19 mouse cellular contexts compared by ENCODE assay signal in the genomic region with DNA sequence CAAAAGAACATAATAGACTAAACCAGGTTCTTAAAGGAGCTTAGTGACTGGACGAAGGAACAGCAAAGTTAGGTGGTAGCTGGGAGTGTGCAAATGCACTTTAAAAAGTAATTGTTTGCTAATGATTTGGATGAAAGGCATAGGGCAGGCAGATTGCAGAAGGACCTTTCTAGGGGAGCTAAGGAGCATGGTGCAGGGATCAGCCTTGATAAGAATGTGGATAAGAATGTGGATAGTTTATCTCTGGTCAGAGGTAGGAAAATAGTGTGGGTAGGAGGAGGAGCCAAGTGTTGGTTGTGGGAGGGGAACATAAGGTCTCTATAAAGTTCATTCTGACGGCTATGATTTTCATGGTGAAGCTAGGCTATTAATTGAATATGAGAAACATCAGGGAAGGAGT. TPM values are rescaled to one million over a fixed set of nuclear protein-coding genes. Genes with fewer than 3 reads are reported as not detected.
"Had no signal": no experiment of that assay in that cellular context is flagged by ENCODE, and none has a peak within 500 bp of the region (broad histone marks: within the 10 kb centered on the region; RNA-seq: fewer than 3 reads in every experiment).

No protein-coding gene starts in this region.

- H3K9ac ChIP-seq: neural tube, embryonic 12.5 days; neural tube, embryonic 13.5 days; neural tube, embryonic 15.5 days had no signal

- H3K27me3 ChIP-seq: neural tube, embryonic 12.5 days; neural tube, embryonic 13.5 days; neural tube, embryonic 15.5 days had no signal

- H3K4me2 ChIP-seq: neural tube, embryonic 12.5 days; neural tube, embryonic 13.5 days; neural tube, embryonic 15.5 days had no signal

- DNase-seq: retina, postnatal 1 day; right cerebral cortex, adult 18-20 months; right cerebral cortex, postnatal 14 days; right cerebral cortex, postnatal 25 days; right cerebral cortex, postnatal 4 days; spleen, adult 18-20 months; thymus, adult 18-20 months; thymus, adult 2 months; thymus, postnatal 14 days; thymus, postnatal 25 days; thymus, postnatal 36 days; thymus, postnatal 4 days had no signal

- H3K27ac ChIP-seq: neural tube, embryonic 12.5 days; neural tube, embryonic 13.5 days; neural tube, embryonic 15.5 days had no signal

- H3K36me3 ChIP-seq: neural tube, embryonic 12.5 days; neural tube, embryonic 13.5 days; neural tube, embryonic 15.5 days had no signal

- H3K9me3 ChIP-seq: neural tube, embryonic 12.5 days; neural tube, embryonic 13.5 days; neural tube, embryonic 15.5 days had no signal

- H3K4me1 ChIP-seq: neural tube, embryonic 12.5 days had no signal

- H3K4me3 ChIP-seq: neural tube, embryonic 12.5 days; neural tube, embryonic 13.5 days; neural tube, embryonic 15.5 days had no signal

RNA-seq across cellular contexts. Expression of gene Nobox, which starts 29.4 kb away (rescaled TPM):
- polyA plus RNA-seq: neural tube, embryonic 11.5 days; neural tube, embryonic 12.5 days; neural tube, embryonic 13.5 days; neural tube, embryonic 14.5 days; neural tube, embryonic 15.5 days; small intestine, adult 2 months; spleen, adult 2 months had no signal
